Mouse (Mus musculus) lung, postnatal 4 days (tissue): ENCODE results near the gene Tnn.
A peak's percentile ranks its signal among the peaks of the same experiment; 100 is the strongest.

Source experiments
- DNase-seq, 2 experiments: peaks; one replicate each; pipeline ENCODE4 v3.0.0; 2021

The Tnn gene

DNA sequence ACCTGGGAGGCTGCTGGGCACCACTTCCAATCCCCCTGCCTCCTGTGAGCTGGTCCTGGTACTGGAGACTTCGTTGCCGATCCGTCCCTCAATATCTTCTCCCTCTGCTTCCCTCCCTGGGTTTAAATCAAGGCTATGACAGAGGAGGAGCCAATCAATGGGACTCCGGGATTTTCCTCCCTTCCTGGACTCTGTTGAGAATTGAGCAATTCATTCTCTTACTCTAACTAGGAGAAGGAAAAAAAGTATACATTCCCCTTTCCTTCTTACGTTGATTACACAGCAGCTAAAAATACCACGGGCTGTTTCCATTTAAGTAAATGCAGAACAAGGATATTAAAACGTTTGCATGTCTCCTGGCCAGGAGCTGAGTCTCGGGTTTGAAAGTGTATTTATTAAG lies at the start of gene Tnn:
Gene Tnn (minus strand): TSS at position 101 of the 400 bp plus-strand sequence.
- DNase-seq = no peak

DNA sequence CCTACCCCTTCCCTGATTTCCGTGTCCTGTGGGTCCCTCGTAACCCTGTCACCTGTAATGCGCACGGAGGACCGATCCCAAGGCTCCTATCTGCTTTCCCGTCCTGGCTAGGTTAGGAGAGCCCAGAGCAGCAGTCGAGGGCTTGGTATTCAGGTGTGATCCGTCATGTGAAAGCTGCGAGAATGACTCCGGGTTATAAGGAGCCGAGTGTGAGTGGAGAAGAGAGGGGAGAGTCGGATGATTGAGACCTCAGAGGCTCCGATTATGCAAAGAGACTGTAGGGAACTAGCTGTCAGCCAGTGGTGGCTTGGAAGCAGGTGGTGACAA lies 41.9 kb upstream of the Tnn start:
- DNase-seq = no peak

DNA sequence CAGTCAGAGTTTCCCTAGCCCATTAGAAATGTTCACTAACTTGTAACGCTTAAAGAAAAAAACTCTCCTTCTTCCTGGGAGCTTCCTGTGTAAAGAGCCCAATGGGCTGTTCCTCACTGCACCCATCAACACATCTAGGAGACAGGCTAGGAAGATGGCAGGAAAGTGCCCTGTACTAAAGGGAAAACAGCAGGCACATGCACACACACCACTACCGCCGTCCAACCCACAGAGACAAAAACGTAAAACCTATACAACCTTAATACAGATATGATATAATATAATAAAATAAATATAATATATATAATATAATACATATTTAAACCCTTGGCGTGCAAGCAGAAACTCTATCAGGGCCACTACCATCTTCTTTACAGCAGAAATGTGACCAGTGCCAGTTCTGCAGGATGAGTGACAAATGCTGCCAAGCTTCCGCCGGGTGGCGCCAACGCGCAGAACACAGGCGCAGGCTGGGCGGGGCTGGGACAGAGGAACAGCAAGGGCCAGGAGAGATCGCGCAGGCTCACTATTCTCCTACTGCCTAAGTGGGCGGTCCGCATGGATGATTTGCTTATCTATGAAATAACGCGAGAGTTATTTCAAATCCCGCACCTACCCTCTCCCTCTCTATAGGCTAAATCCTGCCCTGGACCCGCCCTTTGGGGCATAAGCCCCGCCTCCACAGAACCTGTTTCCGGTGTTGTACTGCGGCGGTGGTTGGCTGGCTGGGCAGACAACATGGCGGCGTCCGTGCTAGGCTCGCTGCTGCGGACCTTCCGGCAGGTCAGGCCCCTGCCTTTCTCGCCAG lies 41.4 kb upstream of the Tnn start, which contains the start of gene Mrps14:
Gene Mrps14 (plus strand): TSS at position 687 of the 808 bp plus-strand sequence.
- peak; percentile 98 to 99 for DNase-seq

DNA sequence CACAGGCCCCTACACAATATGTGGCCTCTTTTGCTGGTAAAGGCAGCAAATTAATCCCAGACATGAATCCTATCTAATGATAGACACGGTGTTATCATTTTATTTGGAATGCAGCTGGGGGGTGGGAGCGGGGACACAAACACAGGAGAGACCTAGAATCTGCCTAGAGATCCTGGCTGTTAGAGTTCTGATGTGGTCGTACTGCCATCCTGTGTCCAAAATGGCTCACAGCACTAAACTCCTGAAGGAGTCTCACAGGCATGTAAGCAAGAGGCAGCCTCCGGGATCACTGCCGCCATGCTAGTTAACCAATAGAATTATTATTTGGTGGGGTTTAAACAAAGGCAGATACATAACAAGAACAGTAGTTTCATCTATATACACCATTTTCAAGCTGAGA lies 31.1 kb upstream of the Tnn start:
- DNase-seq = peak in 1 of 2 experiments; percentile 40

DNA sequence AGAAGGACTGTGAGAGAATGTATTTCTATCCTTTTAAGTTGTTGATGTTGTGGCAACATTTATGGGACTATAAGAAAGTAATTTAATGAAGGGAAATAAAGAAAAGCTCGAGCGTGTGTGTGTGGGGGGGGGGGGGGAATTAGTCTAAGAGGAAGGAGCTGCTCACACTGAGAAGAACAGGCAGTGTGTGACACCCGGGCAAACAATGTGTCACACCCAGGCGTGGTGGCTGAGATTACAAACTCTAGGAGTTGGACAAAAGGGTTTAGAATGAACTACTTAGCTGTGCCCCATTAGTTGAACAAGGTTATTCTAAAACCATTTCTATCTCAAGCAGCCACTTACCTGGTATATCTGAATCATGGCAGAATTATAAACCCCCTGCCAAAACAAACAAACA lies 27.8 kb upstream of the Tnn start:
- no peak for DNase-seq

DNA sequence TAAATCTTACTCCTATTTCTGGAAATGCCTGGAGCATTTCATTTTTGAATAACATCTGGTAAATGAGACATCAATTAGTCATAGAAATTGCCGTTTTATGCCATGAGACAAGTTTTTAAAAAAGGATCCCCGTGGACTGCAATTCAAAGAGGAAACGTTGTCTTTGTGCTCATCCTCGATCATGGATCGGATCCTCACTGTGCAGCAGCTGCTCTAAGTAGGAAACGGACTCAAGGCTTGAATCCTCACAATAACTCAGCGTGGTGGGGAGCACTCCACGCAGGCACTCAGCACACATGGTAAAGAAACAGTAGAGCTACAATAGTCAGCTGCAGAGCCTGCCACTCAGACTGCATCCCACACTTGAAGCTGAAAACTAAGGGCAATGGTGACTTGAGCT lies 23.5 kb upstream of the Tnn start:
- DNase-seq = no peak

DNA sequence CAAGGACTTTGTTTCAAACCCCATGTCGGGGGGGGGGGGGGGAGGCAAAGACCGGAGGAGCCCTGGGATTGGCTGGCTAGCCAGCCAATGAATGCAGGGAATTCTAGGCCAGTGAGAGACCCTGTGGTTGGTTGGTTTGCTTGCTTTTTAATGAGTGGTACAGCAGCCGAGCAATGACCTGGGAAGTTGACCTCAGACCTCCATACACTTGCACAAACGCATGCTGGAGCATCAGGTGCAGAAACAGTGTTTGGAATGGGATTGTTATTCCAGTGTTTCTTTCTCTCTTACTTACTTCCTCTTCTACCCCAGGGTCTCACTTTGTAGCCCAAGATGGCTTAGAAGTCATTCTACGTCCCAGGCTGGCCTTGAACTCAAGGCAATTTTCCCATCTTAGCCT lies 13.2 kb upstream of the Tnn start:
- no peak for DNase-seq

DNA sequence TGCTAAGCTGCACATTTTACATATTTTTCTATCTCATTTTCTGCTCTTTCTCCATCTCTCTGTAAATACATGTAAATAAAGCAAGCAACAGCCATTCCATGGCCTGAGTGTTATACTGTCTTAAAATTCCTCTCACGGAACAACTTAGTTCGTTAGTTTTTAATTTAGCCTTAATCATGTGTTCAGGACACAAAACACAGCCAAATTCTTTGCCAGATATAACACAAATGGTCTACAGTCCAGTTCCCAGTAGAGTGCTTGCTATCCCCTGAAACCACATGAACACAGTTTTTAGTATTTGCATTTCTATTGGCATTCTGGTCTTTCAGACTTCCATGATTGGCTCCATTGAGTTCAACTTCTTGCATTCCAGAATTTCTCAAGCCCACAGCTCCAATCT lies 4.8 kb upstream of the Tnn start:
- no peak for DNase-seq

DNA sequence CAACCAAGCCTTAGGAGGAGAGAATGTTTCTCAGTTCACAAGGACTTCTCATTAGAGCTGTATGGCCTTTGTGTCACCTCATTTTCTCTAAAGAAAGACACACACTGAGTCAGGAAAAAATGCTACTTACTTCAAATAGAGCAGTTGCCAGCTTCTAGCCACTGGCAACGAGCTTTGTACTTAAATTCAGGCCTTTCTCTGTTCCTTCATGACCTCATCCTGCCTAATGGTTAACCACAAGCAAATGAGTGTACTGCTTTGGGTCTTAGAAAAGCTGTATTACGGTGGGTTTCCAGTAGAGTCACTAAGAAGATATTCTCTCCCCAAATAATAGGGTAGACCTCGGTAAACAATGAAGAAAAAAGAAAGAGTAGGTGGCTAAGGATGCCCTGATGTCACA lies 2.7 kb downstream of the Tnn start:
- no peak for DNase-seq

DNA sequence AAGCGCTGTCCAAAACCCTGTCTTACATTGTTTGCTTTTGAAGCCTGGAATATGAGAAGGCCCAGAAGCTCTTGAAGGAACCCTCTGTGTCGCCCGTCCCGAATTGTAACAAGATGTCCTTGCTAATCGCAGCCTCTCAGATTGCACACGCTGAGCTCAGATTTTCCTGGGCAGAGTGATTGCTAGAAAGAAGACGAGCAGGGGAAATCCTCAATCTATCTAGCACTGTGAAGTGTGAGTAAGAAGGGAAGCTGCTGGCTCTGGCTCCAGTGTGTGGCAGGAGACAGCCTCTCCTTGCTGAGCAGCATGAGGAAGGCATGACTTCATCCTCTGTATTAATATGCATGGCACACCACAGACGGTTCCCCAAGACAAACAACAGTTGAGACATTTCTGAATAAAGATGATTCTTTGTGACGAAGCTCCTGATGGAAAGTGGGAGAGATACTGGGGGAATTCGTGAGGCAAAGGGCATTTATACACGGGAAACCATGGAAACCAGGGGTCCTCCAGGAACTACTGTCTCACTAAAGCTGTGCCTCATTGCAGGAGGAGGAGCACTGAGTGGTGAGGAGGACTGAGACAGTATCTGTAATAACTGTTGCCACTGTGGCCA lies 4.0 kb downstream of the Tnn start:
- no peak for DNase-seq

DNA sequence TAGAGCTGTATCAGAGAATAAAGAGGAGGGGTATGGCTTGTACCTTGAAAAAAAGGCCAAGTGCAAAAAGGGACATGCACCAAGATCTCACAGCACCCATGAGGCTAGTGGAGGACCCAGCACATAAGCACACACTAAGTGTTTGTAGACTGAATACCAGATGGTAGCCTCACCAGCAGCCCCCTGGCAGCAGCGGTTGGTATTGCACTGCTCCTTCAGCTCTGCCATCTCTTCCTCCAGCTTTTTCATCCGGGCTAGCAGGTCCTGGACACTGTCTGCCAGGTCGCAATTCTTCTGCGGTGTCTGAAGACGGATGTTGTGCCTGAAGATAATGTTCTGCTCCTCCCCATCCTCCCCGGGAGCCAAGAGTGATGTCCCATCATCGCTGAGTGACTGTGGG lies 6.1 kb downstream of the Tnn start:
- DNase-seq = no peak

DNA sequence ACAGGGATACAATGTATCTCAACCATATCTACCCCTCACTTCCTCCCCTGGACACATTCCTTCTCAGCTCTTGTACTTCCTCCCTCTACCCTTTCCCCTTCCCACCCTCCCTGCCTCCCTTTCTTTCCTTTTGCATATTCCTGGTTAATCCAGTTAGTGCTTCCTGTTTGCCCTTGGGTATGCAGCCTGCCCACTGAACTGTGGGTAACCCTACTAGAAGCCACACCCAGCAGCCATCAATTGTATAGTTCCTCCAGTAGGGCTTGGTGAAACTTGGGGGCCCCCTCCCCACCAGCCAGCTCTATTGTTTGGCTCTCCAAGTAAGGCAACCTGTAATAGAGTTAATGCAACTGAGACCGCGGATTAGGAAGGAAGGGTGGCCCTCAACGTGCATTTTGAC lies 7.8 kb downstream of the Tnn start:
- no peak for DNase-seq

DNA sequence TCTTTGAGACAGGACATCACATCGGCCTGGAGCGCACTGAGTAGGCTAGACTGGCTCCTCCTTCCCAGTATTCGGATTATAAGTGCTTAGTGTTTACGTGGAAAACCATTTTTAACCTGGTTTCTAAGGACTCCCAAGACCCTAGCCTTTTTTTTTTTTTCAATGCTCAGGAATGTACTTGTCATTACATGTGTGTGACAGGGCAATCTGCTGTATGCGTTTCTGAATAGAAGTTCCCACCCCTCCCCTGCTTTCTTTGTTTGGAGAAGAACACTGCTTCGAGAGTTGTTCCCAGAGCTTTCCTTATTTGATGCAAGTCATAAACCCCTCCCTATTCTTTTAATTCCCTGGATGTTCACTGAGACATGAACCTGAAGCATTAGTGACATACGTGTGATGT lies 9.0 kb downstream of the Tnn start:
- DNase-seq = no peak

DNA sequence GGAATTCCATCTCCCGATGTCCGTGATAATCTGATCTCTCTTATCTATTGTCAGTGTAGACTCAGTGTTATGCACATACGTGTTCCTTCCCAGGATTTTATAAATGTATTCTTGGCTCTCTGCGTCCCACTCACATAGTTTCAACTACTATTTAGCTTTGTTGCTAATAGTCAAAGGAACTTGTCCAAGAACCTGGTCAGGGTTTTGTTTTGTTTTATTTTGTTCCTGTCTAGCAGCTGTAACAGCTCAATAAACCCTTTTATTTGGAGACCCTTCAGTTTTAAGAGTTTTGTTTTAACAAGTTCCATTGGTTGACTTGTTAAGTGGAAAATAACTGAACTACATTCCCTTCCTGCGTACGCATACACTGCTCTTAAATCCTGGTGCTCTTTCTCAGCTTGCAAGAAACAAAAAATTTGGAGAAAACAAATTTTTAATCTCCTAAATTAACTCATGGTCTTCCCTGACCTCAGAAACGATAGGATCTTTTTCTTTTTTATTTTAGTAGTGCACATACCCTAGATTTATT lies 17.0 kb downstream of the Tnn start:
- DNase-seq = no peak

DNA sequence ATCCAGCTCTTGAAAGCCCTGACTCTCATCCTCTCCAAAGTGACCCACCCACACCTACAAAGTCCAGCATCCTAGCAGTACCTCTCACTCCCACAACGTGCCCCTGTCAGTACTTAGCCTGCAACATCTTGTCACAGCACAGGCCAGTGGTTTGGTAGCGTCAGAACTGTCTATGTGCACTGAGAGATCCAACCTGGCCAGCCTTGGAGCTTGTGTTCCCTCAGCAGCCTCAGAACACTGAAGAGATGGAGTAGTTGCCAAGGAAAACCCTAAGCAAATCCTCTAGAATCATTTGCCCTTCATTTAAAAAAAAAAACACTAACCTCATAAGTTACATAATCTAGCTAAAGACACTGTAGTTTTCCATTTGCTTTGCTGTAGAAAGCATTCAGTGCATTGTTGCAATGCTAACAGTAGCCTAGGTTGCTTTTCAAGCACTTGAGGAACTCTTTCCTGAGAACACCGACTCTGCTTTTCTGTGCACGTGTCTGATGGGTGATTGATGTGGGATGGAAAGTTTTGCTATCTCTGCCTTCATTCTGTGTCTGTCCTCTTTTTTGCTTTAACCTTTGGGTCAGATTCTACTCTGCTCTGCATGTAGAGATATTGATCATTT lies 19.8 kb downstream of the Tnn start:
- DNase-seq = no peak

DNA sequence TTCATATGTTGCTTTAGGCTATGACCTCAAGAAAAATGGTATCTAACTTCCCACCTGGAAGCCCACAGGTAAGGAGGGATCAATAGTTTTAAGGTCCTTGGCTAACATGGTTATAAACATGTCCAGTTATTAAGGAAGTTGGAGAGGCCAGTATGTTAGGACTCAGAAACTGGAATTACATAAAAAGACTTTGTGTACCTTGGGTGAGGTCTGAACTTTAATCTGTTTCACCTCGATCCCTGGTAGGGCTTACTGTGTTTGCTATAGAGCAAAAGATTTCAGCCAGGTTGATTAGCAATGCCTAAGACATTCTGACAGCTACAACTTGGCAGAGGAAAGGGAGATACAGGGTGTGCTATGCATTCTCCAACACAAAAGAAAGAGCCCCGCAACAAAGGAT lies 29.4 kb downstream of the Tnn start:
- DNase-seq = no peak

DNA sequence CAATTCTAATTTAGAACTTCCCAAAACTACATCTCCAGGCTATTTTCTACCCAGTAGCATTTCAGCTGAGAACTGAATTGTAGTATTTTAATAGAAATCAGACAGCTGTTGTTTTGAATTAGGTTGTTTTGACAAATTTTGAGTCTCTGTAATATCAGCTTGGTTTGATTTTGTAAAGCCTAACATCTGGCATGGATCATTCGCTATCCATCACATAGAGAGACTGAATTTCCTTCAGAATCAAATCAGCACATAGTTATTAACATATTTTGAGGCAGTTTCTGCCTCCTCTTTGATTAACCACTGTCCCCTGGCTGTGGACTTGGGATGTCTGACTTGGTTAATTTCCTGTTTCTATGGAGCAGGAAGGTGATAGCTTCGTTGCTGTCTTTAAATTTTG lies 44.8 kb downstream of the Tnn start:
- DNase-seq = no peak

DNA sequence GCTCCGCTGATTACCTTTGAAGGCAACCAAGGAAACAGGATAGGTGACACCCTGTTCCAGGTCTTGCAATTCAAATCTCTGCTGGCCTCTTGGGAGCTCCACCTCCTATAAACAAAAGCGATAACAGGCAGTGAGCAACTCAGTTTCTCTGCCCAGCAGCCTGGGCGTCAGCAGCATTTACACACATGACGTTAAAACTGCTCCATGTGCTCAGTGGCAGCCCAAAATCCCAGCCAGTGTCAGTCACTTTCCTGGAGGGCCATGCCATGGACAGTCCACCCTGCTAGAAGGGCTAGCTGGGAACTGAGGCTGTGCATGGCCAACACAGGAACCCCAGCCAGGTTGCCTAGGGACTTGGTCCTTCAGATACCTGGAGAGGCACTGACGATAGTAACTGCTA lies 48.0 kb downstream of the Tnn start:
- DNase-seq = no peak

DNA sequence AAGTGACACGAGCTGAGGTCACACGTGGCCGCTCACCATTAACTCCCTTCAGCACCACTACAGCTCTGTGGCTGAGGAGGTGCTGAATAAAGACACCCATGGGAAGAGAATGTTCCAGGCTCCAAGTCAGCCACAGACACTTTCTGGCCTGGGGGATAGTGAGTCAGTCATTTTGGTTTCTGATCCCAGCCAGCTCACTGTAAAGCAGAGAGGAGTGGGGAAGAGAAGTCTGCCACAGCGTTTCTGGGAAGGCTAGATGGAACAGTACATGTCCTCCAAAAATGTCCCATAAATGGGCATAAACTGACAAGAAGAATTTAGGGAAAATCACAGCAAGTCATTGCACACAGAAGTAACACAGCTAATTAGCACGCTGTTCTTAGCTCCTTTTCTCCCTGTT lies 52.4 kb downstream of the Tnn start:
- no peak for DNase-seq

DNA sequence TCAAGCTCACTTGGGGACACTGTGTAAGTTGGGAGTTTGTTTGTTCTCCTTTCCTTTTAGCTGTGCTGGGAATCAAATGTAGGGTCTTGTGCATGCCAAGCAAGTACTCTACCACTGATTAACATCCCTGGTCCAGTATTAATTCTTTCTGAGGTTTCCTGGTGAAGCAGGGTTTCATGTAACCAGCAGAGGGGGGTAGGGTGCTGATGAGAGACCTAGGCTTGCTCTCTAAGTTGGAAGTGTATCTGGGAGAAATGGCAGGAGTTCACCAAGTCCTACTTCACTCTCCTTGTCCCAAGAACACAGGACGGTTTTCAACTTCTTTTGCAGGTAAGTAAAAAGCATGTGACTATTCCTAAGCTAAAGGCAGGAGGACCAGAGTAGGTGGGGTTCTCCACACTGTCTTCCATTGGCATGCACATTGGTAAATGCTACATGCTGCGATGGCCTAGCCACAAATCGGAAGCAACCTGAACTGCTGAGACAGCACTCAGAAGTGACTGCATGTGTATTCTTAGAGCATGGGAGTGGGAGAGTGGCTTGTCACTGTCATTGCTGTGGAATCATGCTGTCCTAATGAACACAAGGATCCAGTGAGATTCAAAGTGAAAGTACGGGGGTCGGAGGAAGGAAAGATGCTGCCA lies 53.6 kb downstream of the Tnn start:
- DNase-seq = no peak

DNA sequence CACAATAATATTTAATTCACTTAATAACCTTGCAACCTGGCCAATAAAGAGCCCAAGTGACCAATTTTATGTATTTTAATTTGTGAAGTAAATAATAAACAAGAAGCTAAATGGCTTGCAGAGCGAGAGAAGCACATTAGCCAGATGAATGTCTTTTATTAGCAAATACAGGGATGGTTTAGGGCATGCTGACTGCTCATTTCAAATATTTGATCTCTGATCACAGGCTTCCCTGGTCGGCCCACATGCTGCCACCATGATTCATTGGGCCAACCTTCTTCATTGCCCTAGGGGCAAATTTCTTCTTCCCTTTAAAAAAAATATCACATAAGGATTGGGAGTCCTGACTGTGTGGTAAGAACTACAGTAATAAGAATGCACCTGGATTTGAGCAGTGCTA lies 66.7 kb downstream of the Tnn start:
- DNase-seq = no peak

DNA sequence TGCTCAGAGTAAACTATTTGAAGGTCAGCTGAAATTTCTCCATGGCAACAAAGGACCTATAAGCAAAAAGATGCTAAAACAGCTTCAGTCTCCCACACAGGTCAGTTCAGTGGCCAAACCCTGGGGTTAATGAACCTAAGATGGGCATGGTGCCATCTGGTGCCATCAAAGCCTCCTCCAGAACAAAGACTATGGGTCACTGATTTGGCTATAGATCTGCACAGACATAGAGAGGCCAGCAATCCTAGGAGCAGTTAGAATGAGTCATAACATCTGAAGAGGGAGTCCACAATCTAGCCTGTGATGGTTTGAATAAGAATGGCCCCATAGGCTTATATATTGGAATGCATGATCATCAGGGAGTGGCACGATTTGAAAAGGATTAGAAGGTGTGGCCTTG lies 69.1 kb downstream of the Tnn start:
- DNase-seq = no peak

DNA sequence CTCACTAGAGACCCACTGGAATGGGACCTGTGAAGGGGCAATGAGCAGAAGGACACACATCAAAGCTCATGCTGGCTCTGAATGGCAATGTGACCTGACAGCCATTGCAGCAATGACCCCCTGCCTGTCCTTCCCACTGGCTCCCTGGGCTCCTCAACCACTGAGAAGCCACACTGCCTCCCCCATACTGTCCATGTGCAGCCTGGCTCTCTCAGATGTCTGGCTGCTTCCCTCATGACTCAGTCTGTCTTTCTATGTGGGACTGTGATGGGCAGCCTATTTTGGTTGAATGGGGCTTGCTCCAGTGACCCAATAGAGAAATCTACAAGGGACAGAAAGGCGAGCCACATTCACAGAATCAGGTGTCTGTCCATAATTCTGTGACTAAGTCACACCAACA lies 70.7 kb downstream of the Tnn start:
- DNase-seq = no peak
